Mouse (Mus musculus) neural tube, embryonic 15.5 days (tissue): ENCODE data around the gene Tmem203. TPM values are rescaled to one million over a fixed set of nuclear protein-coding genes. Genes with fewer than 3 reads are reported as not detected.

Experiments used
- ATAC-seq: fragments of 200-750 bp; cut with Nextera tagmentation; 2 replicates; pipeline ENCODE4 v1.8.0; 2017; ENCODE audit warnings: mild to moderate bottlenecking, moderate TSS enrichment, moderate library complexity; ENCODE audit not compliant: low FRiP score
- H3K27ac ChIP-seq: fragments of 300-500 bp; sonication (generic); replicated peaks from 2 replicates; pipeline ENCODE4 v1.5.1; 2015; ENCODE audit warnings: mild to moderate bottlenecking, inconsistent platforms
- H3K27me3 ChIP-seq: fragments of 300-500 bp; sonication (generic); replicated peaks from 2 replicates; pipeline ENCODE4 v1.6.1; 2015; ENCODE audit warnings: inconsistent platforms
- H3K36me3 ChIP-seq: fragments of 300-500 bp; sonication (generic); 2 replicates; pipeline ENCODE4 v1.6.1; 2015; ENCODE audit warnings: inconsistent platforms
- H3K4me1 ChIP-seq: fragments of 300-500 bp; sonication (generic); 2 replicates; pipeline ENCODE4 v1.6.1; 2015; ENCODE audit warnings: inconsistent platforms
- H3K4me2 ChIP-seq: fragments of 300-500 bp; sonication (generic); 2 replicates; pipeline ENCODE4 v1.6.1; 2015; ENCODE audit warnings: inconsistent platforms, mild to moderate bottlenecking, moderate library complexity
- H3K4me3 ChIP-seq: fragments of 300-500 bp; sonication (generic); replicated peaks from 2 replicates; pipeline ENCODE4 v1.5.1; 2015; ENCODE audit warnings: mild to moderate bottlenecking, inconsistent platforms
- H3K9ac ChIP-seq: fragments of 300-500 bp; sonication (generic); replicated peaks from 2 replicates; pipeline ENCODE4 v1.6.1; 2015; ENCODE audit warnings: mild to moderate bottlenecking, inconsistent platforms
- H3K9me3 ChIP-seq: fragments of 300-500 bp; sonication (generic); replicated peaks from 2 replicates; pipeline ENCODE4 v1.6.1; 2016; ENCODE audit warnings: inconsistent platforms
- WGBS: fragments of 180-500 bp; shearing (Covaris S2); methylation state at CpG from one replicate; pipeline ENCODE4 v1.1.7; 2015; ENCODE audit warnings: mixed read lengths; 5-methylcytosine and 5-hydroxymethylcytosine counted together
- polyA plus RNA-seq: library from polyadenylated mRNA; unstranded; fragments of >200 nt; fragmentation: Nextera tagmentation; extraction: Ambion mirVana; gene quantifications from 2 replicates; pipeline ENCODE4 v1.2.1, GENCODE M21; 2015

Gene Tmem203
- polyA plus RNA-seq, 1 experiment from 2014 or later: 17.5 TPM

DNA sequence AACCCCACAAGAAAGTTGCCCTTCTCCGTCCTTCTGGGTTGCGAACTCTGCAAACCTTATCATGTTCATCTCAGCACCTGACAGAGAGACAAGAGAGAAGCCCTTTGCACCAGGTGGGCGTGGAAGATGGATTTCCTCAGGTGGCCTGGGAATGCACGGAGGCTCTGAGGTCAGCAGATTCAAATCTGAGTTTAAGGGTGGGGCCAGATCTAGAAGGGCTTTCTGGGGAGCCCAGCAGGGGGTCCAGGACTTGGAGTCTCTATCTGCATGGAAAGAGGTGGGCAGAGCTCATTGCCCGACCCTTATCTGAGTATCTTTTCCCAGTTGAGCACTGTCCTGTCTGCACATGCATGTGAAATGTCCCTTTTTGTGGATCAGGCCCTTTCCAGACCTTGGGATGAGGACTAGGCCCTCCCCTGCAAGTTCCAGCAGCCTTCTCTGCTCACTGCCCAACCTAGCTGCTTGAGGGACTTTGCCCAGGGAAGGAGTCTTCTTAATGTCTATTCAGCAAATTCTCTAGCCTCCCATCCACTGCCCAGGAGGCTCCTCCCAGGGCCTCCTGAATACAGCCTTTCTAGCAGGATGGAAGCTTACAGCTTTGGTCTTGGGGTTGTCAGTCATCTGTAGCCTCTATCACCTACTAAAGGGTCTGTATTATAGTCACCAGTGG is 20.6 kb upstream of the Tmem203 start:
- Histone ChIP-seq H3K27ac (no peak overlapping the region), H3K4me2 (no peak overlapping the region), H3K36me3 (no peaks in the 10 kb centered on the region), H3K4me1 (no peaks in the 10 kb centered on the region), H3K9me3 (no peaks in the 10 kb centered on the region), H3K27me3 (peaks cover 10% of the 10 kb centered on the region; the same call in 1 of the 2 replicates), H3K4me3 (no peak overlapping the region), H3K9ac (no peak overlapping the region)
- 77% methylated on average over 5 of the region's 5 CpGs for WGBS
- ATAC-seq: no peak

DNA sequence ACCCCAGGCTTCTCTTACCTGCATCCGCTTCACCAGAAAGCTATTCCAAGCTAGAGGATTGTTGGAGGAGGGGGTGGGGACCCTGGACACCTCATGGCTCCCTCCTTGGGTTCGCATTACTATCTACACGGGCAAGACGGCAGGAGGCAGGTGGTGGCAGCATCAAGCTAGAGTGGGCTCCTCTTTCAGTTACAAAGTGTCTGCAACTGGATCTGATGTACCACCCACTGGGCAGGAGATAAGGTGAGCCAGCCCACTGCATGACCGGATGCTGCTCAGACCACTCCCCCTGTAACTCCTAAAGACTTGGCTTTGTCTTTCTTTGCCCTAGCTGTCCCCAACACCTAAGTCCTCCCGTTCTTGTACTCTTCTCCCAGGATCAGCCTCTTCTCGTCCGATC is 18.6 kb upstream of the Tmem203 start, which contains the start of gene Rnf224:
Gene Rnf224 (minus strand): TSS at position 174 of the 400 bp plus-strand sequence.
- no peak for ATAC-seq
- Histone ChIP-seq H3K9me3 (no peaks in the 10 kb centered on the region), H3K4me1 (peaks cover 14% of the 10 kb centered on the region), H3K4me2 (no peak within 1 kb of the TSS), H3K9ac (no peak within 1 kb of the TSS), H3K27ac (no peak within 1 kb of the TSS), H3K27me3 (peaks cover 7% of the 10 kb centered on the region; the same call in 1 of the 2 replicates), H3K36me3 (no peaks in the 10 kb centered on the region), H3K4me3 (no peak within 1 kb of the TSS)
- 48% methylated on average over 8 of the region's 8 CpGs for WGBS

DNA sequence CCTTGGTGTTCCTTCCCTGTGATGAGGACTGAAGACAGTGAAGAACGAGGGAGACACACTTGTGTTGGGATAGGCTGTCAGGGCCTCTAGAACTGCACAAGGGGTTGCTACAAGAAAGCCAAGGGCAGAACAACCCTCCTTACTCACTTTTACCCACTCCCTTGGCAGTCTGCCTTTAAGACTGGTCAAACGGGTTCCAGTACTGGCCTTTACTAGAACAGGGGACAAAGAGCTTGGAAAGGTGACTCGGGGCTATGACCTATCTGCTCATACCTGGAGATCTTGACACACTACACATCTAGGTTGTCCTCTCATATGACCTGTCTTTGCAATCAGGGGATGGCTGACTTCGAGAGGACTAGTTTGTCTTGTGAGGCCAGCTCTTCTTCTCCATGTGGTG is 17.7 kb upstream of the Tmem203 start:
- H3K4me1 ChIP-seq: peaks cover 22% of the 10 kb centered on the region
- H3K27me3 ChIP-seq: peaks cover 7% of the 10 kb centered on the region; the same call in 1 of the 2 replicates
- H3K36me3 ChIP-seq: no peaks in the 10 kb centered on the region
- no peak for ATAC-seq
- H3K4me3 ChIP-seq: no peak overlapping the region
- no peak overlapping the region for H3K4me2 ChIP-seq
- 66% methylated on average over 4 of the region's 4 CpGs for WGBS
- H3K9me3 ChIP-seq: no peaks in the 10 kb centered on the region
- no peak overlapping the region for H3K9ac ChIP-seq
- no peak overlapping the region for H3K27ac ChIP-seq

DNA sequence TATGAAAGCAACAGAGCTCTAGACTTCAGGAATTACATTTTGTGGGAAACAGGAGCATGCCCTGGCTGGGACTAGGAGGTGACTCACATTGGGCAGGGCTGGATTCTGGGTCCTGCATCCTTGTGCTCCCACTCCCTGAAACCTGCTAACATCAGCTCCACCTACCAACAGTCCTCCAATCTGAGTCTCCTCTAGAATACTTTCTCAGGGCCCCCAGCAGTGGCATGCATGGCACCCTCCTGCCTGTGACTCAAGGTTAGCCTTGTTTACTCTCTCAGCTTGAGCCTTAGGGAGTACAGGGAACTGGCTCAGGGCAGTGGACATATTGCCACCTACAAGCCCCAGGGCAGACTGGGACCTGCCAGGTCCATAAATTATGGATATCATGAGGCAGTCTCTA is 17.1 kb upstream of the Tmem203 start:
- Histone ChIP-seq H3K9ac (no peak overlapping the region), H3K27ac (no peak overlapping the region), H3K9me3 (no peaks in the 10 kb centered on the region), H3K4me2 (no peak overlapping the region), H3K27me3 (peaks cover 7% of the 10 kb centered on the region; the same call in 1 of the 2 replicates), H3K4me3 (no peak overlapping the region), H3K36me3 (no peaks in the 10 kb centered on the region), H3K4me1 (peaks cover 28% of the 10 kb centered on the region)
- ATAC-seq: no peak

DNA sequence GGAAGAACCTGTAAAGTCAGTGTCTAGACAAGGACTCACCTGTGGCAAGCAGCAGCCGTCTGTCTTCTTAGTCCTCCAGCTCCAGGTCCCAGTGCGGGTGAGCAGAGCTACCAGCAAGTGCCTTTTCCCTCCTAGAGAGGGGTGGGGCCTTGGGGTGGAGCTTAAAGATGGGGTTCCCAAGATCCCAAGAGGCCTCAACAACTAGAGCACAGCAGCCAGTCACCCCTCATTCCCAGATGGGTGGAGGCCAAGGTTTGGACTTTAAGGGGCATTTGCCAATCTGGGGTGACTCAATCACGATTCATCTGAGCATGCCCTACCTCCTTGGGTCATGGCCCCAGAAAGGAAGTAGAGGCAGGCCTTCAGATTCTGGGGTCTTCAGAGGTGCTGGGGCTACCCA is 15.5 kb upstream of the Tmem203 start:
- H3K27me3 ChIP-seq: peaks cover 7% of the 10 kb centered on the region; the same call in 1 of the 2 replicates
- no peak overlapping the region for H3K4me3 ChIP-seq
- no peaks in the 10 kb centered on the region for H3K9me3 ChIP-seq
- peaks cover 42% of the 10 kb centered on the region for H3K4me1 ChIP-seq
- no peak overlapping the region for H3K27ac ChIP-seq
- 90% methylated on average over 3 of the region's 3 CpGs for WGBS
- no peak overlapping the region for H3K9ac ChIP-seq
- peaks cover 7% of the 10 kb centered on the region; the same call in 1 of the 2 replicates for H3K36me3 ChIP-seq
- no peak for ATAC-seq
- no peak overlapping the region for H3K4me2 ChIP-seq

DNA sequence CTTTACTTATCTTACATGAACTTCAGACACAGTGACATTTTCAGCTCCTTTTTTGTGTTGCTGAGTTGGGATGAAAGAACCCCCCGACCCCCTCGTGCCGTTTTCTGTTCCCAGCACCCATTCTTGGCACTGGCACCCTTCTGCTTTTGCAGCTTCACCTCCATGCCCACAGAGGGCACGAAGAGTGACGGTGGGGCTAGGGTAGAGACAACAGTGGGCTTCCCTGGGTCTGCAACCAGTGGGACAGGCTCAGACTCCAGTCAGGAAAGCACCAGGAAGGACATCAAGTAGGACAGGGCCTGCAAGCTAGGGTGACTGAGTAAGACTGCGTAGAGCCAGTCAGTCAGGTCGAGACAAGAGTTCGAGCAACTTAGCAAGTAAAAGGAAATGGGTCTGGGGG is 14.9 kb upstream of the Tmem203 start:
- H3K4me3 ChIP-seq: peak overlapping the region; percentile 72
- ATAC-seq: 0 out of 2 replicates have a peak, but pooled peaks have one; percentile 11
- H3K27ac ChIP-seq: peak overlapping the region; percentile 84
- H3K27me3 ChIP-seq: peaks cover 5% of the 10 kb centered on the region; the same call in 1 of the 2 replicates
- peak overlapping the region; percentile 67 for H3K4me2 ChIP-seq
- H3K9me3 ChIP-seq: no peaks in the 10 kb centered on the region
- H3K36me3 ChIP-seq: peaks cover 13% of the 10 kb centered on the region
- H3K4me1 ChIP-seq: peaks cover 42% of the 10 kb centered on the region
- H3K9ac ChIP-seq: peak overlapping the region; percentile 36; the same call in 1 of the 2 replicates
- WGBS: 46% methylated on average over 8 of the region's 8 CpGs

DNA sequence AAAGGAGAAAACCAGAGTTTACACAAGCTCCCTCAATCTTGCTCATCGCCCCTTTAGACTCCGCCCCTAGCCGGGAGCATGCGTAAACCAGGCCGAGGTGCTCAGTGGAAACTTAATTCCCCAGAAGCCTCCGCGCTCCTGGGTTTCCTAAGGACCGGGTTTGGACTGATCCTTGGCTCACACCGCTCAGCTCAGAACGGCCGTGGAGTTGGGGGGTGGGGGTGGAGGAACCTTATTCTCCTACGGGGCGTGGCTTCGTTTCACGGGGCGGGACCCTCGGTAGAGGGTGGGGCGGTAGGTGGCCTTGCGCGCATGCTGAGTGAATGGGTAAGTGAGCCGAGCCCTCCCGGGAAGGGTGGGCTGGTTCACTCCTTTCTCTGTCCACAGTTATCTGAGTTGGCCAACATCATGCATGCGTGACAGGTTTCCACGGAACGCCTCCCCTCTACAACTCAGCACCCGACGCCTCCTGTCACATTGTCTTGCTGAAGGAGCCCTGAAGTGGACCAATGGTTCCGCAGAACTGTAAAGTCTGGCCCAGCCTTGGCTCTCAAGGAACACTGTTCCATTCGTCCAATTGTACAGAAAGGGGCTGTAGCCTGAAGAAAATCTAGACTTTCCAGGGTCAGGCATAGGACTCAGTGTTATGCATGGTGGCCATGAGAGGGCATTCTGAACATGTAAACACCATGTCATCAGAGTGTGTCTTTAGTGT is 14.4 kb upstream of the Tmem203 start:
- Histone ChIP-seq H3K4me1 (peaks cover 42% of the 10 kb centered on the region), H3K9me3 (no peaks in the 10 kb centered on the region), H3K27me3 (peaks cover 3% of the 10 kb centered on the region; the same call in 1 of the 2 replicates), H3K27ac (peak overlapping the region; percentile 84), H3K9ac (peak overlapping the region; percentile 36), H3K4me2 (peak overlapping the region; percentile 67), H3K4me3 (peak overlapping the region; percentile 72), H3K36me3 (peaks cover 18% of the 10 kb centered on the region)
- WGBS: 2% methylated on average over 29 of the region's 29 CpGs
- peak; percentile 84 for ATAC-seq

DNA sequence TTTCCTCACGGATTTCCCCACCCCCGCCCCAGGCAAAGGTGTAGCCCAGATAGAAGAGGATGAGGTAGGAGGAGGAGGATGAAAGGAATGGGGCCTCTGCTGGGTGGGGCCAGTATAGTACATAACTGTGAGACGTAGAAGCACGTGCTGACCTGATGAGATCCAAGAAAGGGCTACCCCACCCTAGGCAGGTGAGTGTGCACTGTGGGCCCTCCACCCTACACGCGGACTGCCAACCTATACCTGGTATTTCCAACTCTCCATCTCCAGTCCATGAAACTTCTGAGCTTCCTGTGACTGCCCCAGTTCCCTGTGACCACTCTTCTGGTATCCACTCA is 13.8 kb upstream of the Tmem203 start:
- peak overlapping the region; percentile 84 for H3K27ac ChIP-seq
- H3K4me3 ChIP-seq: peak overlapping the region; percentile 72
- H3K36me3 ChIP-seq: peaks cover 23% of the 10 kb centered on the region
- peaks cover 3% of the 10 kb centered on the region; the same call in 1 of the 2 replicates for H3K27me3 ChIP-seq
- peak; percentile 30 for ATAC-seq
- peak overlapping the region; percentile 86 for H3K9ac ChIP-seq
- peak overlapping the region; percentile 67 for H3K4me2 ChIP-seq
- peaks cover 42% of the 10 kb centered on the region for H3K4me1 ChIP-seq
- H3K9me3 ChIP-seq: no peaks in the 10 kb centered on the region
- WGBS: 21% methylated on average over 6 of the region's 6 CpGs

DNA sequence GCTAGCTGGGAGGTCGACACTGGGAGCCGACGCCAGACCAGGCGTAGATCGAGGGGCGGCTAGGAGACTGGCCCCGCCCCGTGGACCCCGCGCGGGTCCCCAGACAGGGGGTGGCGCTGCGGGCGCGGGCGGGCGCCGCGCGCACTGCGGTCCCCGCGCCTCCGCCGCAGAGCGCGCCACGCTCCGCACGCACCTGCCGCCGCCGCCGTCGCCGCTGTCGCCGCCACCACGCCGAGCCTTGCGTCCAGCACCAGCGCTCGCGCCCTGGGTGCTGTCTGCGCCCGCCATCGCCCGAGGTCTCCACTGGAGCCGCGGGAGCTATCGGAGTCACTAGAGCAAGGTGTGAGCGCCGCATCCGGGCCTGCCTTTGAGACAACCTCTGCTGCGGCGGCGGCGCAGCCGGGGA is 13.1 kb upstream of the Tmem203 start, which contains the start of the genes Rnf208 and Cysrt1:
Gene Rnf208 (plus strand): TSS at position 155 of the 406 bp plus-strand sequence.
Gene Cysrt1 (minus strand): TSS at position 352 of the 406 bp plus-strand sequence.
- WGBS: under 1% methylated on average over 47 of the region's 59 CpGs
- peak; percentile 72 for ATAC-seq
- H3K27me3 ChIP-seq: 0 out of 2 replicates have a peak, but pooled peaks cover 3% of the 10 kb centered on the region

DNA sequence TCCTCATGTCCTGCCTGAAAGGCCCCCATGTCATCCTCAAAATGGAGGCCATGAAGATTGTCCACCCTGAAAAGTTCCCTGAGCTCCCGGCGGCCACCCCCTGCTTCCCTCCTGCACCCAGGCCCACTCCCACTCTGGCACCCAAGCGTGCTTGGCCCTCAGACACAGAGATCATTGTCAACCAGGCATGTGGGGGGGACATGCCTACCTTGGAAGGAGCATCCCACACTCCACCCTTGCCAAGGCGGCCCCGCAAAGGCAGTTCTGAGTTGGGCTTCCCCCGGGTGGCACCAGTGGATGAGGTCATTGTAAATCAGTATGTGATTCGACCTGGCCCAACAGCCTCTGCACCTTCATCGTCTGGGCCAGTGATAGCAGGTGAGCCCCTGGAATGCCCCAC is 11.9 kb upstream of the Tmem203 start:
- ATAC-seq: no peak

More for the DNA sequence above, 13.1 kb upstream of the Tmem203 start, which contains the start of the genes Rnf208 and Cysrt1:
- peak within 1 kb of the TSS; percentile 67 for H3K4me2 ChIP-seq
- H3K9me3 ChIP-seq: no peaks in the 10 kb centered on the region
- peaks cover 26% of the 10 kb centered on the region for H3K36me3 ChIP-seq
- peak within 1 kb of the TSS; percentile 86 for H3K9ac ChIP-seq
- peak within 1 kb of the TSS; percentile 84 for H3K27ac ChIP-seq
- H3K4me1 ChIP-seq: peaks cover 42% of the 10 kb centered on the region
- H3K4me3 ChIP-seq: peak within 1 kb of the TSS; percentile 72

DNA sequence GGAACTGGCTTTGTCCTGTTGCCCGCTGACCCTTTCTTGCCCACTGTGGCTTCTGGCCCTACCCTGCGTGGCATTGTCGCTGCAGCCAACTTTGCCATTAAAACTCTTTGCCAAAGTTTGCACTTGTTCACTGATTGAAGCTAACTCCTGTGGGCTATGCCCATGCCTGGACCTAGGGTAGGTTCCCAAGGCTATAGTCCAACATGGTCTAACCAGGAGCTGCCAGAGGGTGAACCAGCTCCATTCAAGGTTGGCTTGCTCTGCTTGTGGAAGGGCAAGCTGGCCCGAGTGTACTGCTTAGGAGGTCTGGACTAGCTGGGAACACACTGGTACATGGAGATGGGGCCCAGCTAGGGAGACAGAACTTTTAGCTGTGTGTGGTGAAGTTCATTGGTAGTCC is 11.1 kb upstream of the Tmem203 start:
- Histone ChIP-seq H3K4me1 (peaks cover 42% of the 10 kb centered on the region), H3K27me3 (no peaks in the 10 kb centered on the region), H3K9ac (no peak overlapping the region), H3K4me2 (peak overlapping the region; percentile 67; the same call in 1 of the 2 replicates), H3K4me3 (no peak overlapping the region), H3K27ac (no peak overlapping the region), H3K9me3 (no peaks in the 10 kb centered on the region), H3K36me3 (peaks cover 35% of the 10 kb centered on the region)
- ATAC-seq: no peak
- WGBS: 92% methylated on average over 4 of the region's 4 CpGs

More for the DNA sequence above, 11.9 kb upstream of the Tmem203 start:
- H3K4me3 ChIP-seq: peak overlapping the region; percentile 72
- H3K36me3 ChIP-seq: peaks cover 28% of the 10 kb centered on the region
- no peak overlapping the region for H3K27ac ChIP-seq
- H3K27me3 ChIP-seq: no peaks in the 10 kb centered on the region
- H3K4me1 ChIP-seq: peaks cover 42% of the 10 kb centered on the region
- H3K4me2 ChIP-seq: peak overlapping the region; percentile 67
- peak overlapping the region; percentile 86 for H3K9ac ChIP-seq
- 81% methylated on average over 8 of the region's 8 CpGs for WGBS
- no peaks in the 10 kb centered on the region for H3K9me3 ChIP-seq
